Mouse (Mus musculus): Measurements from ENCODE around the gene Wbp11.
A peak's percentile ranks its signal among the peaks of the same experiment; 100 is the strongest.

Wbp11 gene

DNA sequence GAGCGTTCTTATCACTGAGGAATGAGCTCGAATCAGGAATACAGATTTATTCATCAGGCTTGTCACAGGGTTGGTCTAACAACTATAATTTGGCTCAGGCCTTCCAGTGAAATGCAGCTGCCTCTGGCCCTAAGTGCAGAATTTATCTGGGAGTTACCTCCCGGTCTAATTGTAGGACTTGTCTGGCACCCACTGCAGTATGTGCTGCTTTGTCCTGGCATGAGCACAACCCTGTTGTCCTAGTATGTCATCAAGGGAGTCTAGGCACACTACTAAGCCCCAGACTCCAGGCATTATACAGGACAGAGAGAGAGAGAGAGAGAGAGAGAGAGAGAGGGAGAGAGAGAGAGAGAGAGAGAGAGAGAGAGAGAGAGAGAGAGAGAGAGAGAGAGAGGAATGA is 9.3 kb upstream of the Wbp11 start:
- no peak for DNase-seq (ENCODE audit: low spot score in 2 of 2)

DNA sequence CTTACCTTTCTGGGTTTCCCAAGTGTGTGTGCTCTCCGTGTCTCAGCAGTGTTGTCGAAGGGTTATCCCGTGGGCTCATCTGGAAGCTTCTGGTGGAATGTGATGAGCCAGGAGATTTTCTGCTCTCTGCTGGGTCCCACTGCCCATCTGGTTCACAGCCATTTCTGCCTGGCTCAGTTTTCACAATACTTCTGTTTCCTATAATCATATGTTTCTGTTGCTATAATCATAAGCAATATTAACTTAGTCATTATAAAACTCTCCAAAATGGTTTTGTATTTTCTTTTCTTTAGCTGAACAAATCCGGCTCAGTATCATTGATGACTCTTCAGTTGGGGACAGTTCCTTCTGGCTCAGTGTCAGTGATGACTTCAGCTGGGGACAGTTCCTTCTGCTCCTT is 7.3 kb upstream of the Wbp11 start, which contains the start of gene Smco3:
Smco3 (minus strand) TSS at position 101 of the 400 bp plus-strand sequence.
- no peak for DNase-seq (ENCODE audit: low spot score in 2 of 2)

DNA sequence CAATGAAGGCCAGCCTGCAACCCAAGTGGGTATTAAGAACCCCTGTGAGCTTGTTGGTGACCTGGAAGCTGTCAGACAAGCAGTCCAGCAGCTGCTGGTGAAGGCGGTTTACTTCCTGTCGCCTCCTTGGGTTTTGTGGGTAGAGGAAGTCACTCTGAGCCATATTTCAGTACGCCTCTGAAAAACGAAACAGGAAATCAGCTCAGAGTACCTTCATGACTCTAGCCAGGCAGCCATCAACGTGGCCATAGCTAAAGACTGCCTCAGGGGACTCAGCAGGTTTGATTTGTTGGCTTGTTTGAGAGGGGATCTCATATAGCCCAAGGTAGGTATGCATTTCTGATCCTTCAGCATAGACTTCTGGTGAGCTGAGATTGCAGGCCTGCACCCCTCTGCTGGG is 3.7 kb upstream of the Wbp11 start:
- peak; percentile 42 to 46 for DNase-seq (ENCODE audit: low spot score in 2 of 2)

DNA sequence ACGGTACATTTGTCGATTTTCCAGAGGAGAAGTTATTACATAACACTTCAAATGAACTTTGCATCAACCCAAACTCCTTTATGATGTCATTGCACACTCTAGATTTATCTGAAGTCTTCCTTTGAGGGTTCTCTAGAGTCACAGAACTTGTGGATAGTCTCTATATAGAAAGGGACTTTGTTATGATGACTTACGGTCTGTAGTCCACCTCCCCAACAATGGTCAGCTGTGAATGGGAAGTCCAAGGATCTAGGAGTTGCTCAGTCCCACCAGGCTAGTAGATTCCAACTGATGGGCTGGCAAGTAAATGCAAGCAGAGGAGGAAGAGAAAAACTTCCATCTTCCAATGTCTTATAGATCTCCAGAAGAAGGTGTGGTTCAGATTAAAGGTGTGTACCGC is 648 bp upstream of the Wbp11 start:
- DNase-seq (ENCODE audit: low spot score in 2 of 2), result no peak

DNA sequence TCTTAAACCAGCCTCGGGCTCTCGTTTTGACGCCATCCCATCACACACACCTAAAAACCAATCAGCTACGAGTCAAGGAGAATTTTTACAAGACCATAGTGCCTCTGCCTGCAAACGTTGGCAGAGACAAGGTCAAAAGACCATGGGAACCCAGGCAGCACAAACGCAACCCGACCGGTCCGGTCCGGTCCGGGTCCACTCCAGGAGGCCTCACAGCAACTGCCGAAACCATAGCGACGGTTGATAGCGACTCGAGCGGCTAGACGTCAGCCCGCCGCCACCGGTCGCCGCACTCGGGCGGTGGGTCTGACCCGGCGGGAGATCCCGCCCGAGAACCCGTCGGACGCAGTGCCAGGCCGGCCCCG is 535 bp downstream of the Wbp11 start, which contains the start of gene BC049715:
BC049715 (plus strand) TSS at position 111 of the 365 bp plus-strand sequence.
- no peak for DNase-seq (ENCODE audit: low spot score in 2 of 2)

DNA sequence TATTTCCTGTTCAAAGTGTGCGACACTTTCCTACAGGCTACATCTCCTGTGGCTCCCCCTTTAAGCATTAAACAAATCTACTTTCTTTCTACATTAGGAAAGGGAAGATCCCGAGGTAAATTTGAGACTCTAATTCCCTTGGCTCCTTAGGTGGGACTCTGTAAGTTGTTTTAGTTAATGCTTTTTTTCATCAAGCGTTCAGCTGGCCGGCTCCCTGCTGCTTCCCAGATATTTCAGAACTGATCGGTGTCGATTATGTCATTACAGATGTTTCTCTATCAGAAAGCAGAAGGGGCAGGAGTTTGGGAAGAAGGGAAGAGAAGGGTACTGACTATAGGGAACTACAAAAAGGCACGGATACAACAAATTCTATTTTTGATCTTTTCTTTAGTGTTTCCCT is 917 bp downstream of the Wbp11 start:
- no peak for DNase-seq (ENCODE audit: low spot score in 2 of 2)

DNA sequence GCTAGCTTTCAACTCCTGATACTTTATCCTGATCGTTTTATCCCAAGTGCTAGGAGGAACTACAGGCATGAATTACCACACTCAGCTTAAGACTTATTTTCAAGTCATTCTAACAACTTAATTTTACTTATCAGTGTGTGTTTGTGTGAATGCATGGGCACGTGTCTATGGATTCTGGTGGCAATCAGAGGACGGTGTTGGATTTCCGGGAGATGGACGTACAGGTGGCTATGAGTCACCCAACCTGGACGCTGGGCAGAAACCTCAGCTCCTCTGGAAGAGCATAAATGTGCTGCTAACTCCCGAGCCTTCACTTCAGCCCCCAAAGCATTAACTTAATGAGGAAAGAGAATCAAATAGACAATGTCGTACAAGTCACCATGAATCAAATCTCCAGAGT is 3.0 kb downstream of the Wbp11 start:
- no peak for DNase-seq (ENCODE audit: low spot score in 2 of 2)

DNA sequence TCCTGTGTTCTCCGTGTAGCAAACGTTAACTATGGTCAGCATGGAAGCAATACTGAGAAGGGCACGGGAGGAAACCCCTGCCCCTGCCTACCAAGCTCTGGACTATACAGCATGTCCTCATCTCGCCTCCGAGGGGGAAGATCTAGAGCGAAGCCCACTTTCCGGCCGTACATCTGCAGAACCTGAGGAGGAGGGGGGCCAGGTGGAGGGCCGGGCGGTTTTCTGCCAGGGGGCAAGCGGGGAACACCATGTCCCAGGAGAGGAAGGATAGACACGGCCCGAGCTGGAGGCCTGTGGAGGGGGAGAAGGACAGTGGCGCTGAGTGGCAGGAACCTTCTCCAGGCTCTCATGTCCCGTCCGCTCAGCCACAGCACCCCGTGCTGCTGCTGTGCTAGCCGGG is 6.9 kb downstream of the Wbp11 start:
- no peak for DNase-seq (ENCODE audit: low spot score in 2 of 2)

DNA sequence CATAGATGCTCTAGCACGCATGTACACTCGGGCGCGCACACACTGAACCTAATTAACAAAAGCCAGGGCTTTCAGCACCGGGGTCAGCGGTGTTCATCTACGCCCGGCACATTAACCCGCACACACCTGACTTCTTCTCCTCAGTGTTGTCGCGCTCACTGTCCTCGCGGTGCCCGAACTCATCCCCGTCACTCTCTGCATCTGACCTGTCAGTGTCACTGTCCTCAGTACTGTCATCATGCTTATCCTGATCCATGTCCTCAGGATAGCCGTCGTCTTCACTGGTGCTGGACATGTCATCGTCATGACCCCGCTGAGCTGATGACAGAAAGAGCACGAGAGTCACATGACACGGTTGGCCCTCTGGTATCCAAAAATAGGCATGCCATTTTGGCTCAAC is 7.7 kb downstream of the Wbp11 start:
- DNase-seq (ENCODE audit: low spot score in 2 of 2), result no peak

DNA sequence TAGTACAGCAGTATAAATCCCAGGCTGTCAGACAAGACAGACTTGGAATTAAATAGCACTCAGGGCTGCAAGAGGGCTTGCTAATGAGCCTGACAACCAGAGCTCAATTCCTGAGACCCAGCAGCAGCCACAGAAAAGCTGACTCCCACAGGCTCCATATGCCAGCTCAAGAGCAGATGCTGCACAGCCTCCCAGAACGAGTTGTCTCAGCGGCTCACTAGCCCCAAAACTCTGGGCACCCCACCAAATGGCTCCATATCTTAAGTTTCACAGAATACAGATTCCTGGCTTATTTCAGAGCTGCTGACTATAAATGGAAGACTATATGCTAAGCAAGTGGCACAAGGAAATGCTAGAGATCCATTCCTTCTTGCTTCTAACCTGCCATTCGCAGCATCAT is 10.5 kb downstream of the Wbp11 start:
- DNase-seq (ENCODE audit: low spot score in 2 of 2), result no peak

DNA sequence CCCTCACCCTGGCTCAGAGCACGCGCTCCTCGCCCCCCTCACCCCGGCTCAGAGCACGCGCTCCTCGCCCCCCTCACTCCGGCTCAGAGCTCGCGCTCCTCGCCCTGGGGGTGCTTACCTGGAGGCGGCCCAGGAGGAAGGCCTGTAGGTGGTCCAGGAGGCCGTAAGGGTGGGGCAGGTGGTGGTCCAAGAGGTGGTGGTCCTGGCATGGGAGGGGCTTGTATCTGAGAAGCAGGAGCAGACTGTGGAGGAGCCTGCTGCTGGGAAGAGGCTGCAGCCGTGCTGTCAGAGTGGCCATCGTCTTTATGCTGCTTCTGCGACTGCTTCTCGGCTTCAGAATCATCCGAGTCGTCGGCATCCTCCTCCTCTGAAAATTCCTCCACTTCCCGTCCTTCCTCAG is 11.2 kb downstream of the Wbp11 start:
- DNase-seq (ENCODE audit: low spot score in 2 of 2), result no peak

DNA sequence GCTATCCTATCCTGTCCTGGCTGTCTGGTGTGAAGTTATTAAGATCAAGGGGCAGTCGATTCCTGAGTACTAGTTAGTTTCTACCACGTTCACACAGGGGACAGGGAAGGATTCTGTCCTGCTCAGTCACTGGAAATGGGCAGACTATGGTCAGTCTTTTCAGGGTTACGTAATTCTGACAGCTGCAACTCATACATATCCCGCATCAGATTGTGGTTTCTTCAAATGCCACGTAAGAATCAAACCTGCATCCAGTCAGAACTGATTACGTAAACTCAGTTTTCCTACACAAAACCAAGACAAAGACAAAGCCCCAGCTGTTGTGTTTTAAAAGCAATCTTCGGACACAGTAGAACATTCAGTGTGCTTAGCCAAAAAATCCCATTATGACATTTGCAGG is 12.7 kb downstream of the Wbp11 start:
- no peak for DNase-seq (ENCODE audit: low spot score in 2 of 2)

DNA sequence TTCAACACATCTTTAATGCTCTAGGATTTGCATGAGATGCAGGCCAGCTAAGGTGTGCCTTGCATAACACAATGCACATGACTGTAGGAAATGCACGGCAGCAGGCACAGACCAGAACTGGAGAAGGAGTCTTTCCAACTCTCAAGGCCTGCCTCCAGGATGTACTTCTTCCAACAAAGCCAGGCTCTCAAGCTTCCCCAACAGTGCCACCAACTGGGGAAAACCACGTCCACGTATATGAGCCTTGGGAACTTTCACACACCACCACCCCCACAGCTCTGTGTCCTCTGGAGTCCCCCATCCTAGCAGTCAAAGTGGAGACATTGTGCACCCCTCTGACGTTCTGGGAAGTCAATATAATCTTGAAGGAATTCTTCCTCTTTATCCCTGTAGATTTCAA is 14.9 kb downstream of the Wbp11 start:
- DNase-seq (ENCODE audit: low spot score in 2 of 2), result no peak

DNA sequence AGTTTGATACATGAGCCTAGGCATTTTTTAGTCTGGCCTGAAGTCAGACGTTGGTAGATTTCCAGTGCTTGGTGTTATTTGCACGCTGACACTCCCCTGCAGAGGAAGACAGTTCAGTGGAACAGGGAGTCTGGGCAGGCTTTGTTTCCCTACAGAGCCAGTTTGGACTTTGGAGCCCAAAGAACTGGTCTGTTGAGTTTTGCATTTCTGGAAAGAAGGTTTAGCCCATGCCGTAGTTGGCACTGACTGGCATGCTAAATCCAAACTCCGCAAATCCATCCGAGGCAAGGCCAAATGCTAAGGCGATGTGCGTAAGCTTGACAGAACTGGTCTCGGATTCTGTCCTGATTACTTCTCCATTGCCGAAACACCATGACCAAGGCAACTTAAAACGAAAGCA is 16.8 kb downstream of the Wbp11 start:
- no peak for DNase-seq (ENCODE audit: low spot score in 2 of 2)

DNA sequence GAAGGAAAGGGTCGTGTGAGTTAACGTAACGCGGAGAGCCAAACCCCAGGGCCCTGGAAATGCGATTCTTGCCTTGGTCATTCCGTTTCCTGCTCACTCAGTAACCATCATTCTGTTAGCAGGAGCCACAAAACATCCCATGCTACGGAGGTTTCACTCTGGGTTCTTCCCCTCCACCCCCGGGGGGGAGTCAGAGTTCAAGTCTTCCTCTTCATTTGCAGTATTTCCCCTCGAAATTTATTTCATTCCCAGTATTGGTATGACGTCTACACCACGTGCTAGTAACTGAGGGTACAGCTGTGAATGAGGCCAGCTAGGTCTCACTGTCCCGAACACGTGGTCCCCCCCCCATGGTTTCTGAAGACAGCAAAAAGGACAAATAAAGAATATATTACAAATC is 18.4 kb downstream of the Wbp11 start:
- no peak for DNase-seq (ENCODE audit: low spot score in 2 of 2)

DNA sequence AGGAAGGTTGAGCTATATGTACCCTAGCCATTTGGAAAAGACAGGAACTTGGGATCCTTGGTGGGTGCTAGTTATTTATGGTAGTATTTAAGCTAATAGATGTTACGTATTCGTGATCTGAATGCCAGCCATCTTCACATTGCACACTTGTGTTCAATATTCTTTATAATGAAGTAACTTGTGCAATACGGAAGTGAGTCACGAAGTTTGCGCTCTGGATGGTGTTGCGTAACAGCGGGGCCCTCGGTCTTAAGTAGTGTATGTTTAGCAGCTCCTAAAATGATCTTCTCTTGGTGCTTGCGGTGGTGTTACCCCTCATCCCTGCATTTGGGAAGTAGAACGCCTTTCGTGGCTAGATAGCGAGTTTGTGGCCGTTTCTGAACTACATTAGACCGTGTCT is 19.0 kb downstream of the Wbp11 start:
- DNase-seq (ENCODE audit: low spot score in 2 of 2), result peak; percentile 55 to 70

DNA sequence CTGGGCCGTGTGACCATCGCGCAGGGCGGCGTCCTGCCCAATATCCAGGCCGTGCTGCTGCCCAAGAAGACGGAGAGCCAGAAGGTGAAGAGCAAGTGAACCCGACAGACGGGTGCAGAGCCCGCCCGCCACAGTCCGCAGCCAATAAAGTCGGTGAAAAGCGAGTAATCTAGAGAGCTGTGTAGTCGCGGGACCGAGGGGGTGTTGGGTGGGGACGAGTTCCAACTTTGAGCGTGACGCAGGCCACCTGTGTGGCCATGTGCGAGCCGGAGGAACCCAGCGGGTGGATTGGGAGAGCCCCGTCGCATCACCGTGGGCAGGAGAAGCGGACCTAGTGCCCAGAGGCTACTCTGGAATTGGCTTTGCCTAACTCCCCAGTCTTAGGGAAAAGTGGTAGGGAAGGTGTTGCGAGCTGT is 19.4 kb downstream of the Wbp11 start:
- DNase-seq (ENCODE audit: low spot score in 2 of 2), result peak; percentile 43 to 51

DNA sequence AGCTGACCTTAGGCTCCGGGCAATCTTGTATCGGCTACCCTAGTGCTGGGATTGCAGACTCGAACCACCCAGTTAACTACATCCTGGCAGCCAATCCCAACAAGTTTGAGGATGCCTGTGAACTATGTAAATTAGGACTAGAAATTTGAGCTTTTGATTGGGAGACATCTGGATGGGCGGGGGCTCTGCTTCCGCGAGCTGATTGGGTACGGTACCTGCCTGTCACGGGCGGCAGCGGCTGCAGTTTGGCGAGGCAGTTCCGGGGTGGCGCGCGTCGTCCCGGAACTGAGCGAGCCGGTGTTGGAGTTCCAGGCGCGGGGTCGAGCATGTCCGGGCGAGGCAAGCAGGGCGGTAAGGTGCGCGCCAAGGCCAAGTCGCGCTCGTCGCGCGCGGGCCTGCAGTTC is 20.0 kb downstream of the Wbp11 start, which contains the start of gene H2afj:
H2afj (plus strand) TSS at position 231 of the 404 bp plus-strand sequence.
- DNase-seq (ENCODE audit: low spot score in 2 of 2), result peak; percentile 97

DNA sequence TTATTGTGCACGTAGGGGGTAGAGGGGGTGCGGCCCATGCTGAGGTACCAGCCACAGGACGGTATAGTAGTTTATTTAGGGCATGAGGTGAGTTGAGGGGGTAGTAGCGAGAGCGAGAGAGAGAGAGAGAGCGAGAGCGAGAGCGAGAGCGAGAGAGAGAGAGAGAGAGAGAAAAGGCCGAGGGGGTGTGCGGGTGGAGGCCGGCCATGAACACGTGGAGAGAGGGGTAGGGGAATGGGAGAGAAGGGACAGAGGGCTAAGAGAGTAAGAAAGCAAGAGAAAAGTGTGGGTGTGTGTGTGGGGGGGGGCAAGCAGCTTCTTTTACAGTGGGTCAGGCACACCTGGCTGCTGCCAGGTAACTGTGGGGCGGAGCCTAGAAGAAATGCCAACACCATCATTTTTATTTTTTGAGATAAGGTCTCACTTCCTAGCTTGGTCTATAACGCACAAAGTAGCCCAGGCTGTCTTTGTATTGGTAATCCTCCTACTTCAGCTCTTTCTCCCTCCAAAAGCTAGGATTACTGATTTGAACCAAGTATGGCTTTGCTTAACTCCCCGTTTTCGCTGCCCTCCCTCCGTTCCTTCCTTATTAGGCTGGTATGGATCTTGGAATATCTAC is 20.5 kb downstream of the Wbp11 start:
- DNase-seq (ENCODE audit: low spot score in 2 of 2), result no peak

DNA sequence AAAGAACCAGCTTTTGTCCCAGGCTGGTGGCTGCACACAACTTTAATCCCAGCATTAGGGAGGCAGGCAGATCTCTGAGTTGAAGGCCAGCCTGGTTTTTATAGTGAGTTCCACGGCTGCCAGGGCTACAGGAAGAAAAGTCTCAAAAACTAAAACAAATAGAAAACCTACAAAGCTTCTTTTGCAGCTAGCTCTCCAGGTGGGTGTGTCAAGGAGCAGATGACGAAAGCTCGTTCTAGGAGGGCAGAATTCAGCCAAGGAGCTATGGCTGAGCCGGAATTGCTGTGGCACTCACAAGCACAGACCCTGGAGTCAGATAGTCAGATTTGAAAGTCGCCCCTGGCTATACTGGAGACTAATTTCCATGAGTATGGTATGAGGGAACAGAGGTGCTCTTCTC is 21.2 kb downstream of the Wbp11 start:
- DNase-seq (ENCODE audit: low spot score in 2 of 2), result no peak

DNA sequence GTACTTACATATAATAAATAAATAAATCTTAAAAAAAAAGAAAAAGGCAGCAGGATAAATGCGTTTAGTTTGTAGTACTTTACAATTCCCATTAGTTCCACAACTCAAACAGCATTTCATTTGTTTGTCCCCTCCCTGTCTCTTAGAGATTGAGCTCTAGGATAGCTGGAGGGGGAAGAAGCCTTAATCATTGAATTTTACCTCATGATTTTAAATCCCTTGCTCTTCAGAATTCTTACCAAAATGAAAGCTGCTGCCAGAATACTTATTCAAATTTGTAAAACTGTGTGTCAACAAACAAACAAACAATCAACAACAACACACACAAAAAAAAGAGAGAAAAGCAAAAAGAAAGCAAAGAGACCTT is 22.6 kb downstream of the Wbp11 start:
- no peak for DNase-seq (ENCODE audit: low spot score in 2 of 2)

DNA sequence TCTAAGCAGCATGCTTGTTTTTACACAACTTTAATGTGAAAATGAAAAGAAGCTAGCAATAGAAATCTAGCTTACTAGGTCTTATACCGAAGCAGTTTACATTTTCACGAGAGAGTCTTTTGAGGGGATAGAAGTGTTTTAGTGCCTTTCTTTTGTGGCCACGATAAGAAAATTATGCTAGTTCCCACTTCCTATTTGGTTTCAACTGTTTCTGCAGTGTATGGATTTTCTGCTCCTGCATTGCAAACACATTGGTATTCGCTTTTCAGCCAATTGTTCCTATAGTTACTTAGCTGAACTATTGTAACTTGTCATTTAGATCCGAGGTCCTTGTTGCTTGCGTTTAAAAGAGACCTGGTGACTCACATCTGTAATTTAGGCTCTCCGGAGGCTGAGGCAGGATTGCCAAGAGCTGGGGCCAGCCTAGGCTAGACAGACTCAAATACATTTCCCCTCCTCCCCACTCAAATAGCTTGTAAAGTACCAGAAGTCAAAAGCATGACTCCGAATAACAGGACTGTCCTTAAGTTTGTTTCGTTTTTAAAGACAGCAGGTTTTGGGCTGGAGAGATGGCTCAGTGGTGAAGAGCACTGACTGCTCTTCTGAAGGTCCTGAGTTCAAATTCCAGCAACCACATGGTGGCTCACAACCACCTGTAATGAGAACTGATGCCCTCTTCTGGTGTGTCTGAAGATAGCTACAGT is 23.2 kb downstream of the Wbp11 start:
- no peak for DNase-seq (ENCODE audit: low spot score in 2 of 2)

DNA sequence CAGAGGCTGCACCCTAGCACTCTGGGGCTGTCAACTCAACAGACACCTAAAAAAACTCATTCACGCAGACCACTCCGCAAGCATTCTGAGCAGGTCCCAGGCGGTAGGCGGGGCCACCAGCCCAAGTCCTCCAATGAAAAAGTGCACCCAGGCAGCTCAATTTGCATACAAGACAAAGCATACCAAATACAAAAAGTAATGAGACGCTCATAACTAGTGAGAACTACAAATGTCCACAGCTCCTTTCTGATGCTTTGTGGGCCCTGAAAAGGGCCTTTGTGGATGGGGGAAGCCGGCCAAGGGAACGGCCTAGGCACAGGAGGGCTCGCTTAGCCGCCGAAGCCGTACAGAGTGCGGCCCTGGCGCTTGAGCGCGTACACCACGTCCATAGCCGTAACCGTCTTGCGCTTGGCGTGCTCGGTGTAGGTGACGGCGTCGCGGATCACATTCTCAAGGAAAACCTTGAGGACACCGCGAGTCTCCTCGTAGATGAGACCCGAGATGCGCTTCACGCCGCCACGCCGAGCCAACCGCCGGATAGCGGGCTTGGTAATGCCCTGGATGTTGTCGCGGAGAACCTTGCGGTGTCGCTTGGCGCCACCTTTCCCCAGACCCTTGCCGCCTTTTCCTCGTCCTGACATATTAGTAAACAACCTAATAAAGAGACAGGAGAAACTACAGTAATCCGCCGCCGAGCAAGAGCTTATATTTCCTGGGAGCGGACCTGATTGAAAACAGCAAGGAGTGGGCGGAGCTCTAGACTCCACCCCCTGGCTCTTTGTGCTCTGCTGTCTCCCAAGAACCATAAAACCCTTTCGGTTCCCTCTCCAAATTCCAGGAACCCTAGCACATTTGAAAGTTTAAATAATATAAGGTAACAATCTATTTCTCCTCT is 24.0 kb downstream of the Wbp11 start, which contains the start of gene Hist4h4:
Hist4h4 (minus strand) TSS at position 677 of the 895 bp plus-strand sequence.
- peak; percentile 93 to 95 for DNase-seq (ENCODE audit: low spot score in 2 of 2)
